Mouse (Mus musculus): ENCODE results near the gene Sass6.

Sass6 gene

GRCm38 (mm10) chr3:116594728-116595602, at the start of gene Sass6:
Sass6 (plus strand) TSS chr3:116594982.
- peak; percentile 99 for DNase-seq

- no peak for DNase-seq
Observed at GRCm38 (mm10) chr3:116547430-116547829, 47.4 kb upstream of the Sass6 start.

- DNase-seq: no peak
Observed at GRCm38 (mm10) chr3:116551362-116551761, 43.4 kb upstream of the Sass6 start.

- peak in 1 of 2 experiments; percentile 29 for DNase-seq
Observed at GRCm38 (mm10) chr3:116561315-116561714, 33.5 kb upstream of the Sass6 start.

GRCm38 (mm10) chr3:116562408-116563094, 32.2 kb upstream of the Sass6 start, which contains the start of gene Lrrc39:
Lrrc39 (plus strand) TSS chr3:116562973.
- peak in 1 of 2 experiments; percentile 9 for DNase-seq

- no peak for DNase-seq
Observed at GRCm38 (mm10) chr3:116563095-116563492, 31.7 kb upstream of the Sass6 start.

- no peak for DNase-seq
Observed at GRCm38 (mm10) chr3:116570628-116571027, 24.2 kb upstream of the Sass6 start.

- DNase-seq: no peak
Observed at GRCm38 (mm10) chr3:116577286-116577685, 17.5 kb upstream of the Sass6 start.

- DNase-seq: no peak
Observed at GRCm38 (mm10) chr3:116582201-116582600, 12.6 kb upstream of the Sass6 start.

GRCm38 (mm10) chr3:116594076-116594727, 580 bp upstream of the Sass6 start:
- DNase-seq: no peak

GRCm38 (mm10) chr3:116595603-116595991, 815 bp downstream of the Sass6 start:
- no peak for DNase-seq

GRCm38 (mm10) chr3:116599705-116600104, 4.9 kb downstream of the Sass6 start:
- no peak for DNase-seq

- no peak for DNase-seq
Observed at GRCm38 (mm10) chr3:116601005-116601404, 6.2 kb downstream of the Sass6 start.

GRCm38 (mm10) chr3:116601781-116602180, 7.0 kb downstream of the Sass6 start:
- DNase-seq: no peak

GRCm38 (mm10) chr3:116604570-116604969, 9.8 kb downstream of the Sass6 start:
- no peak for DNase-seq

- DNase-seq: no peak
Observed at GRCm38 (mm10) chr3:116614295-116614892, 19.6 kb downstream of the Sass6 start, which contains the start of gene Trmt13. Trmt13 (minus strand) TSS chr3:116614587.

- DNase-seq: no peak
Observed at GRCm38 (mm10) chr3:116615318-116616068, 20.7 kb downstream of the Sass6 start.

- no peak for DNase-seq
Observed at GRCm38 (mm10) chr3:116618855-116619254, 24.1 kb downstream of the Sass6 start.

GRCm38 (mm10) chr3:116620636-116621370, 26.0 kb downstream of the Sass6 start:
- no peak for DNase-seq

GRCm38 (mm10) chr3:116622641-116623040, 27.9 kb downstream of the Sass6 start:
- no peak for DNase-seq

GRCm38 (mm10) chr3:116631459-116631858, 36.7 kb downstream of the Sass6 start:
- DNase-seq: no peak
